Mouse (Mus musculus) CH12.LX (cell line): Measurements from ENCODE around the gene 2610008E11Rik. TPM values are rescaled to one million over a fixed set of nuclear protein-coding genes. Genes with fewer than 3 reads are reported as not detected.

Experiments used
- DNase-seq: peaks from one replicate; pipeline ENCODE4 v3.0.0-alpha.2; 2013; ENCODE audit errors: extremely low read depth
- H3K27ac ChIP-seq: 2 replicates; pipeline ENCODE4 v1.5.1; 2012; ENCODE audit warnings: low read depth, mild to moderate bottlenecking, control low read depth, moderate library complexity; ENCODE audit not compliant: insufficient read depth
- H3K27me3 ChIP-seq: replicated peaks from 2 replicates; pipeline ENCODE3; 2012; ENCODE audit warnings: inconsistent platforms
- H3K36me3 ChIP-seq, 2 experiments: replicated peaks in 1 of 2; 2 replicates each; pipeline versions ENCODE3 to v1.6.1; 2012; ENCODE audit warnings: inconsistent platforms in 1 of 2, low read length in 1 of 2, mild to moderate bottlenecking in 1 of 2, mixed read lengths in 1 of 2, moderate library complexity in 1 of 2; ENCODE audit not compliant: control insufficient read depth in 1 of 2, insufficient read depth in 1 of 2
- H3K4me1 ChIP-seq, 2 experiments: 2 replicates each; pipeline ENCODE4 v1.6.1; 2012; ENCODE audit warnings: inconsistent platforms in 1 of 2, moderate library complexity in 1 of 2; ENCODE audit not compliant: insufficient read depth in 2 of 2, control insufficient read depth in 1 of 2
- H3K4me2 ChIP-seq: 2 replicates; pipeline ENCODE4 v1.6.1; 2012; ENCODE audit warnings: low read depth, mild to moderate bottlenecking, control low read depth; ENCODE audit not compliant: poor library complexity, insufficient read depth, severe bottlenecking
- H3K4me3 ChIP-seq, 3 experiments: fragments of 150-350 bp in 1 of 3; sonication (generic) in 1 of 3; replicated peaks in 1 of 3; 2 replicates each; pipeline versions ENCODE3 to v1.5.1; 2011 to 2012; ENCODE audit warnings: low read depth in 2 of 3, low read length in 2 of 3, mild to moderate bottlenecking in 2 of 3, moderate library complexity in 2 of 3, control low read depth in 1 of 3, improper control_type of control experiment in 1 of 3, inconsistent platforms in 1 of 3, mixed read lengths in 1 of 3; ENCODE audit not compliant: poor library complexity in 1 of 3
- H3K79me2 ChIP-seq: replicated peaks from 2 replicates; pipeline ENCODE4 v1.6.1; 2012; ENCODE audit warnings: mild to moderate bottlenecking, moderate library complexity; ENCODE audit not compliant: control insufficient read depth, poor library complexity, insufficient read depth, severe bottlenecking; ENCODE audit errors: extremely low read depth
- H3K9ac ChIP-seq: 2 replicates; pipeline ENCODE4 v1.6.1; 2012; ENCODE audit warnings: low read depth, mild to moderate bottlenecking, control low read depth, moderate library complexity; ENCODE audit not compliant: insufficient read depth
- H3K9me3 ChIP-seq: replicated peaks from 2 replicates; pipeline ENCODE3; 2012; ENCODE audit warnings: low read length, inconsistent platforms, mixed read lengths
- CTCF ChIP-seq, 2 experiments: IDR thresholded peaks in 1 of 2; conservative IDR thresholded peaks in 1 of 2; 2 replicates each; pipeline ENCODE4 v1.5.1; 2011 to 2012; ENCODE audit warnings: low read depth in 2 of 2, low read length in 2 of 2, improper control_type of control experiment in 1 of 2, inconsistent platforms in 1 of 2, mild to moderate bottlenecking in 1 of 2, moderate library complexity in 1 of 2
- ELF1 ChIP-seq: IDR thresholded peaks from 2 replicates; pipeline ENCODE4 v1.6.1; 2014; ENCODE audit warnings: low read depth, mild to moderate bottlenecking, inconsistent platforms, low read length, improper control_type of control experiment
- ETS1 ChIP-seq: conservative IDR thresholded peaks from 2 replicates; pipeline ENCODE4 v1.6.1; 2012; ENCODE audit warnings: low read depth, mild to moderate bottlenecking, inconsistent platforms, low read length, improper control_type of control experiment, moderate library complexity
- JUN ChIP-seq: IDR thresholded peaks from 2 replicates; pipeline ENCODE4 v1.6.1; 2011; ENCODE audit warnings: low read depth, mild to moderate bottlenecking, low read length, improper control_type of control experiment, moderate library complexity; ENCODE audit not compliant: insufficient read depth
- JUND ChIP-seq: conservative IDR thresholded peaks from 2 replicates; pipeline ENCODE4 v1.6.1; 2011; ENCODE audit warnings: low read depth, low read length, improper control_type of control experiment
- KAT2A ChIP-seq: IDR thresholded peaks from 2 replicates; pipeline ENCODE4 v1.6.1; 2012; ENCODE audit warnings: low read length, improper control_type of control experiment, inconsistent platforms; ENCODE audit not compliant: insufficient replicate concordance
- MAFK ChIP-seq: IDR thresholded peaks from 2 replicates; pipeline ENCODE4 v1.6.1; 2011; ENCODE audit warnings: low read length, improper control_type of control experiment; ENCODE audit not compliant: insufficient replicate concordance
- NELFE ChIP-seq: IDR thresholded peaks from 2 replicates; pipeline ENCODE4 v1.6.1; 2011; ENCODE audit warnings: low read depth, low read length, improper control_type of control experiment
- NRF1 ChIP-seq: IDR thresholded peaks from 2 replicates; pipeline ENCODE4 v1.6.1; 2014; ENCODE audit warnings: low read depth, mild to moderate bottlenecking, inconsistent platforms, low read length, improper control_type of control experiment, moderate library complexity
- PAX5 ChIP-seq: IDR thresholded peaks from 2 replicates; pipeline ENCODE4 v1.6.1; 2012; ENCODE audit warnings: low read length, inconsistent platforms, mixed read lengths
- POLR2A ChIP-seq: IDR thresholded peaks from 2 replicates; pipeline ENCODE4 v1.6.1; 2011; ENCODE audit warnings: low read depth, mild to moderate bottlenecking, improper control_type of control experiment, low read length
- POLR2AphosphoS2 ChIP-seq: IDR thresholded peaks from 2 replicates; pipeline ENCODE4 v1.6.1; 2011; ENCODE audit warnings: low read depth, low read length, improper control_type of control experiment
- RAD21 ChIP-seq: IDR thresholded peaks from 2 replicates; pipeline ENCODE4 v1.6.1; 2011; ENCODE audit warnings: low read depth, mild to moderate bottlenecking, low read length, improper control_type of control experiment, moderate library complexity
- RCOR1 ChIP-seq: conservative IDR thresholded peaks from 2 replicates; pipeline ENCODE4 v1.6.1; 2012; ENCODE audit warnings: low read depth, mild to moderate bottlenecking, inconsistent platforms, low read length, improper control_type of control experiment
- SMC3 ChIP-seq: IDR thresholded peaks from 2 replicates; pipeline ENCODE4 v1.6.1; 2011; ENCODE audit warnings: low read depth, low read length, improper control_type of control experiment
- TBP ChIP-seq: conservative IDR thresholded peaks from 2 replicates; pipeline ENCODE4 v1.6.1; 2011; ENCODE audit warnings: low read depth, low read length, improper control_type of control experiment
- TCF12 ChIP-seq: IDR thresholded peaks from 2 replicates; pipeline ENCODE4 v1.6.1; 2014; ENCODE audit warnings: low read depth, mild to moderate bottlenecking, inconsistent platforms, low read length, improper control_type of control experiment
- USF1 ChIP-seq: IDR thresholded peaks from 2 replicates; pipeline ENCODE4 v1.6.1; 2014; ENCODE audit warnings: low read depth, mild to moderate bottlenecking, inconsistent platforms, low read length, improper control_type of control experiment
- USF2 ChIP-seq: conservative IDR thresholded peaks from 2 replicates; pipeline ENCODE4 v1.6.1; 2011; ENCODE audit warnings: low read depth, low read length, improper control_type of control experiment
- ZC3H11A ChIP-seq: IDR thresholded peaks from 2 replicates; pipeline ENCODE4 v1.6.1; 2012; ENCODE audit warnings: low read depth, mild to moderate bottlenecking, inconsistent platforms, low read length, improper control_type of control experiment
- dilution Hi-C: fragments of 300-500 bp; cut with MboI; formaldehyde crosslinking; loops from 2 replicates; pipeline ENCODE4 v1.14.3; 2020; ENCODE audit warnings: low sequenced_read_pairs; ENCODE audit not compliant: extremely low pct_unique_long_range_greater_than_20kb, extremely low pct_ligation_motif_present
- in situ Hi-C: fragments of 300-500 bp; cut with MboI; formaldehyde crosslinking; loops from 3 replicates; pipeline ENCODE4 v1.14.3; 2019; ENCODE audit warnings: low sequenced_read_pairs, low pct_ligation_motif_present, low pct_unique_long_range_greater_than_20kb, mixed read lengths
- polyA plus RNA-seq: library from polyadenylated mRNA; unstranded; fragments of >175 nt; gene quantifications from 2 replicates; pipeline ENCODE4 v1.2.1, GENCODE M21; 2012; ENCODE audit warnings: low read depth; ENCODE audit not compliant: insufficient read length
- total RNA-seq, 2 experiments: library from RNA; depleted of rRNA; stranded (reverse); fragments of 300-350 nt in 1 of 2; fragments of >200 nt in 1 of 2; gene quantifications; 2 replicates each; pipeline ENCODE4 v1.2.3; 2012 to 2014

The 2610008E11Rik gene
- total and polyA plus RNA-seq, 3 experiments = 2.2 to 3.5 (median 3.0) TPM

- TF ChIP-seq ZC3H11A = peak; percentile 29; the same call in 1 of the 2 replicates
- TF ChIP-seq SMC3 = peak; percentile 76
- no peak for TF ChIP-seq NRF1
- no peak for TF ChIP-seq TBP
- TF ChIP-seq RAD21 = peak; percentile 87
- peak; percentile 67 to 81 for TF ChIP-seq CTCF (conservative IDR thresholded peaks at IDR 0.05 in 1 of 2, IDR thresholded peaks at IDR 0.05 in 1 of 2; ENCODE audit: low read depth in 2 of 2, low read length in 2 of 2)
- Histone ChIP-seq H3K4me1 (no peaks in the 10 kb centered on the region), H3K79me2 (no peaks in the 10 kb centered on the region), H3K9ac (no peak overlapping the region), H3K4me3 (no peak overlapping the region), H3K27me3 (peaks cover 2% of the 10 kb centered on the region), H3K9me3 (no peaks in the 10 kb centered on the region), H3K36me3 (no peaks in the 10 kb centered on the region), H3K27ac (no peak overlapping the region), H3K4me2 (no peak overlapping the region)
- dilution Hi-C loops (no loop called here), in situ Hi-C loops (no loop called here)
- DNase-seq = peak; percentile 42
These were observed 18.9 kb upstream of the 2610008E11Rik start for GRCm38 (mm10) chr10:79116125-79116849.

GRCm38 (mm10) chr10:79115085-79115484, 17.7 kb upstream of the 2610008E11Rik start:
- H3K4me1 ChIP-seq = no peaks in the 10 kb centered on the region
- H3K4me2 ChIP-seq = no peak overlapping the region
- no peaks in the 10 kb centered on the region for H3K79me2 ChIP-seq
- DNase-seq = no peak
- H3K9ac ChIP-seq = no peak overlapping the region
- H3K36me3 ChIP-seq = no peaks in the 10 kb centered on the region
- H3K27me3 ChIP-seq = no peaks in the 10 kb centered on the region
- in situ Hi-C loops = no loop called here
- H3K4me3 ChIP-seq = no peak overlapping the region
- no peaks in the 10 kb centered on the region for H3K9me3 ChIP-seq
- dilution Hi-C loops = no loop called here
- H3K27ac ChIP-seq = no peak overlapping the region
- TF ChIP-seq POLR2AphosphoS2 (no peak), JUN (no peak), ETS1 (no peak), USF2 (no peak), USF1 (no peak), KAT2A (no peak), RCOR1 (no peak), NELFE (no peak), PAX5 (no peak), JUND (no peak), ELF1 (no peak), TCF12 (no peak), POLR2A (no peak), MAFK (no peak)
- TF ChIP-seq, all 38 proteins: peak for 0
